ENCODE assay signal across 8 mouse cellular contexts in genomic region chr4:150730061-150730812, GRCm38 (mm10).
DNase-seq lines count a peak whose midpoint lies in the region; ATAC-seq and TF ChIP-seq lines count a peak whose summit lies in the region.

No protein-coding gene starts in this region.

- TF ChIP-seq CTCF in kidney, adult 2 months (conservative IDR thresholded peaks at IDR 0.05; ENCODE audit: insufficient read depth, insufficient read length, low read depth, low read length) = no peak

- no peak overlapping the region for H3K9ac ChIP-seq in forebrain, embryonic 12.5 days
- no peak overlapping the region for H3K9ac ChIP-seq in hindbrain, embryonic 11.5 days (ENCODE audit: low read depth, low read length)
- no peak overlapping the region for H3K9ac ChIP-seq in neural tube, embryonic 14.5 days (replicated peaks; ENCODE audit: low read depth, low read length)

- H3K27ac ChIP-seq in kidney, adult 2 months (ENCODE audit: insufficient read depth, low read depth, low read length) = peak overlapping the region; percentile 70
- peak overlapping the region; percentile 59 for H3K27ac ChIP-seq in forebrain, embryonic 12.5 days
- peak overlapping the region; percentile 74 for H3K27ac ChIP-seq in hindbrain, embryonic 11.5 days (ENCODE audit: low read depth, low read length)
- H3K27ac ChIP-seq in neural tube, embryonic 14.5 days (ENCODE audit: low read depth, low read length) = peak overlapping the region; percentile 34

- TF ChIP-seq POLR2A in kidney, adult 2 months (IDR thresholded peaks at IDR 0.05; ENCODE audit: low read depth, low read length) = no peak

- H3K9me3 ChIP-seq in forebrain, embryonic 12.5 days = no peaks in the 10 kb centered on the region
- H3K9me3 ChIP-seq in hindbrain, embryonic 11.5 days (ENCODE audit: control insufficient read depth, low read length) = no peaks in the 10 kb centered on the region
- no peaks in the 10 kb centered on the region for H3K9me3 ChIP-seq in neural tube, embryonic 14.5 days (ENCODE audit: control insufficient read depth, low read length)

- peak; percentile 67 for DNase-seq in kidney, adult 2 months
- no peak for DNase-seq in kidney, adult 8-10 months
- peak; percentile 72 for DNase-seq in hindbrain, embryonic 11.5 days (ENCODE audit: low spot score)
- DNase-seq in left cerebral cortex, postnatal 36 days (ENCODE audit: low spot score in 2 of 2) = peak; percentile 37 to 40
- no peak for DNase-seq in thymus, postnatal 4 days

- intact Hi-C loops in left cerebral cortex, postnatal 36 days (cut with DNase I) = no loop called here

- H3K4me1 ChIP-seq in kidney, adult 2 months (ENCODE audit: control insufficient read depth, insufficient read depth, low read length) = peaks cover 4% of the 10 kb centered on the region; the same call in 1 of the 2 replicates
- peaks cover 22% of the 10 kb centered on the region for H3K4me1 ChIP-seq in forebrain, embryonic 12.5 days
- H3K4me1 ChIP-seq in hindbrain, embryonic 11.5 days (replicated peaks; ENCODE audit: control insufficient read depth, insufficient read depth, low read length) = no peaks in the 10 kb centered on the region; the same call in none of the 2 replicates
- H3K4me1 ChIP-seq in neural tube, embryonic 14.5 days (ENCODE audit: control insufficient read depth, insufficient read depth, low read length) = no peaks in the 10 kb centered on the region

- no peak overlapping the region for H3K4me3 ChIP-seq in kidney, adult 2 months (ENCODE audit: insufficient read depth, low read depth, low read length)
- H3K4me3 ChIP-seq in forebrain, embryonic 12.5 days (replicated peaks) = no peak overlapping the region
- H3K4me3 ChIP-seq in hindbrain, embryonic 11.5 days (ENCODE audit: low read depth, low read length) = no peak overlapping the region
- no peak overlapping the region for H3K4me3 ChIP-seq in neural tube, embryonic 14.5 days (ENCODE audit: low read depth, low read length)

- 16% methylated on average over 12 of the region's 12 CpGs for WGBS in kidney, adult 2 months
- 5% methylated on average over 12 of the region's 12 CpGs for WGBS in forebrain, embryonic 12.5 days
- 11% methylated on average over 9 of the region's 12 CpGs for WGBS in hindbrain, embryonic 11.5 days
- 2% methylated on average over 11 of the region's 12 CpGs for WGBS in neural tube, embryonic 14.5 days

- peak; percentile 79 for ATAC-seq in forebrain, embryonic 12.5 days (ENCODE audit: low FRiP score)
- ATAC-seq in hindbrain, embryonic 11.5 days (ENCODE audit: low FRiP score) = peak; percentile 94
- peak; percentile 85 for ATAC-seq in neural tube, embryonic 14.5 days (ENCODE audit: low read depth)
- ATAC-seq in erythroid progenitor cell, adult 5-6 weeks (replicated peaks; ENCODE audit: low FRiP score, poor library complexity, severe bottlenecking) = no peak

- H3K36me3 ChIP-seq in kidney, adult 2 months (ENCODE audit: control insufficient read depth, insufficient read depth, low read length) = no peaks in the 10 kb centered on the region
- H3K36me3 ChIP-seq in forebrain, embryonic 12.5 days (replicated peaks) = no peaks in the 10 kb centered on the region
- no peaks in the 10 kb centered on the region for H3K36me3 ChIP-seq in hindbrain, embryonic 11.5 days (ENCODE audit: control insufficient read depth, insufficient read depth, low read length)
- no peaks in the 10 kb centered on the region for H3K36me3 ChIP-seq in neural tube, embryonic 14.5 days (ENCODE audit: control insufficient read depth, insufficient read depth, low read length)

- peak overlapping the region; percentile 17; the same call in 1 of the 2 replicates for H3K4me2 ChIP-seq in forebrain, embryonic 12.5 days
- H3K4me2 ChIP-seq in hindbrain, embryonic 11.5 days (replicated peaks; ENCODE audit: low read depth, low read length) = no peak overlapping the region
- 0 out of 2 replicates have a peak overlapping the region, but pooled peaks have one; percentile 6 for H3K4me2 ChIP-seq in neural tube, embryonic 14.5 days (ENCODE audit: low read depth, low read length)

- no peaks in the 10 kb centered on the region for H3K27me3 ChIP-seq in kidney, adult 2 months (replicated peaks; ENCODE audit: control insufficient read depth, insufficient read depth, low read length)
- H3K27me3 ChIP-seq in forebrain, embryonic 12.5 days = peaks cover 30% of the 10 kb centered on the region; the same call in 1 of the 2 replicates
- H3K27me3 ChIP-seq in hindbrain, embryonic 11.5 days (ENCODE audit: control insufficient read depth, insufficient read depth, low read length) = no peaks in the 10 kb centered on the region
- no peaks in the 10 kb centered on the region for H3K27me3 ChIP-seq in neural tube, embryonic 14.5 days (ENCODE audit: control insufficient read depth, insufficient read depth, low read length)

Comparison
In these comparisons a context has a peak if more than half of its experiments do, and no peak if none do; other contexts are left out.
1. DNase-seq: peak in kidney, adult 2 months (single experiment), hindbrain, embryonic 11.5 days (single experiment) and left cerebral cortex, postnatal 36 days (2 of 2); none in kidney, adult 8-10 months (0 of 2) and thymus, postnatal 4 days (single experiment).
2. Peak in every context shown above with its lines, with median percentiles within 50 percentile points of each other: H3K27ac ChIP-seq.